Mouse (Mus musculus) liver, adult 10 weeks (tissue): ENCODE data around the gene Zbtb40. TPM values are rescaled to one million over a fixed set of nuclear protein-coding genes. Genes with fewer than 3 reads are reported as not detected.

Experiments used
- polyA plus RNA-seq: library from polyadenylated mRNA; stranded (reverse); fragments of 350-450 nt; fragmentation: Illumina TruSeq; extraction: RNeasy Lipid Tissue Mini Kit (QIAGEN cat#74804); gene quantifications from one replicate; pipeline ENCODE4 v1.2.3, GENCODE M21; 2014; ENCODE audit warnings: low read depth, low replicate concordance

The Zbtb40 gene
- 0.90 TPM for polyA plus RNA-seq

DNA sequence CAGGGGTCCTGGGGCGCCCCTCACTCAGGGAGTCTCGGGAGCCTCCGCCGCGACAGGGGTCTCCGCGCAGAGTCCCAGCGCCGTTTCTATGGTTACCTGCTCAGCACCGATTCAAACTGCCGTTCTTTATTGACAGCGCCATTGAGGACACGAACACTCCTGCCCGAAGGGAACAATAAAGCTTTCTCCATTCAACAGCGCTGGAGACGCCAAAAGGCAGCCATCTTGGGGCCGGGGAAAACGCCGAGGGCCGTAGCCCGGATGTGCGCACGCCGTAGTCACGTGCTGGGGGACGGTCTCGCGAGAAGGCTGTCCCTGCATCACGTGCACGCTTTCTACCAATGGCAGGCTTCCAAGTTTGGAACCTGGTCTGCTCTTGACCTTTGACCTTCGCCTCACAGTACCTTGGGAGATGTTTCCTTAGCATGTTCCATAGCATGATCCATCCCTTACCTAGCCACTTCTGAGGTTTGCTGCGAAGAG is at the start of gene Zbtb40:
Zbtb40 (minus strand) TSS at position 252 of the 483 bp plus-strand sequence.

DNA sequence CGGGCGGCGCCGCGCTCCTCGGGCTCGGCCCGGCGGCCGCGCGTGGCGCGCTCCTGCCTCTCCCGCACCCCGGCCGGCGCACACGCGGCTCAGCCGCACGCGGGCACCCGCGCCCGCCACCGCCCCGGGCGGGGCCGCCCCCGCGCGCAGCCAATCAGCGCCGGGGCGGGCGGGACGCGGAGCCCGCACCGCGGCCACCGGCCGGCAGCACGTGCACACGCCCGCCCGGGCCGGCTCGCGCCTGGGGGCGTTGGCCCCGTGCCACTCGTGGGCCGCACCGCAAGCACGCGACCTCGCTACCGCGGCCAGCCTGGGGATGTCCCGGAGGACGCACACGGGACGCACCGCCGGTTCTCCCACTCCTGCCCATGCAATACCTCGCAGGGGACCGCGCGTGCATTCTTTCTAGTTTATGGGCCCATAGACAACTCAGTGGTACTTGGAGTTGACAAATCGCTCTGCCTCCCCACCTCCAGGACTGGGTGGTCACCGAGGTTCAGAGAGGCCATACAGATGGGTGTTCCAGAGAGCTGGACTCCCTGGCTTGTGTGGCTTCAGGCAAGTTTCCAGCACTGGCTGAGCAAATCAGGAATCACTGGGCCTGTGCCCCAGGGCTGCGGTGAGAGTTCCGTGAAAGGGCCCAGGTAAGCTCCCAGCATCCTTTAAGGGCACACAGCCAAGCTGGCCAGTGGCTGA is 91.7 kb downstream of the Zbtb40 start, which contains the start of gene Epha8:
Epha8 (minus strand) TSS at position 66 of the 696 bp plus-strand sequence.

Other genes starting within 250 kb of the Zbtb40 start
- not detected for gene Ephb2, start 212.8 kb downstream of the Zbtb40 start, polyA plus RNA-seq
- gene C1qb, start 162.6 kb downstream of the Zbtb40 start, polyA plus RNA-seq = 5.4 TPM
- 4.5 TPM for gene C1qc, start 155.7 kb downstream of the Zbtb40 start, polyA plus RNA-seq
- 9.5 TPM for gene C1qa, start 150.0 kb downstream of the Zbtb40 start, polyA plus RNA-seq
- gene Epha8, start 92.0 kb downstream of the Zbtb40 start, polyA plus RNA-seq = not detected
- 0.08 TPM for gene Wnt4, start 228.7 kb upstream of the Zbtb40 start, polyA plus RNA-seq